Mouse (Mus musculus): ENCODE results near the gene Abcd3.

Abcd3 gene

GRCm38 (mm10) chr3:121739489-121740213, 75.5 kb downstream of the Abcd3 start:
- no peak for DNase-seq (ENCODE audit: low read depth, low spot score)

- no peak for DNase-seq (ENCODE audit: low read depth, low spot score)
These were observed 76.3 kb downstream of the Abcd3 start for GRCm38 (mm10) chr3:121738742-121739342.

GRCm38 (mm10) chr3:121737901-121738300, 77.2 kb downstream of the Abcd3 start:
- DNase-seq (ENCODE audit: low read depth, low spot score): no peak

GRCm38 (mm10) chr3:121737453-121737852, 77.6 kb downstream of the Abcd3 start:
- peak; percentile 70 for DNase-seq (ENCODE audit: low read depth, low spot score)

- DNase-seq (ENCODE audit: low read depth, low spot score): peak; percentile 85
These were observed 78.9 kb downstream of the Abcd3 start for GRCm38 (mm10) chr3:121736025-121736744.

GRCm38 (mm10) chr3:121735542-121735941, 79.6 kb downstream of the Abcd3 start:
- peak; percentile 73 for DNase-seq (ENCODE audit: low read depth, low spot score)

GRCm38 (mm10) chr3:121729678-121730077, 85.4 kb downstream of the Abcd3 start:
- DNase-seq (ENCODE audit: low read depth, low spot score): no peak

GRCm38 (mm10) chr3:121725651-121726050, 89.5 kb downstream of the Abcd3 start:
- DNase-seq (ENCODE audit: low read depth, low spot score): no peak

GRCm38 (mm10) chr3:121724553-121724952, 90.5 kb downstream of the Abcd3 start:
- DNase-seq (ENCODE audit: low read depth, low spot score): no peak

- no peak for DNase-seq (ENCODE audit: low read depth, low spot score)
These were observed 91.1 kb downstream of the Abcd3 start for GRCm38 (mm10) chr3:121723968-121724524.

- DNase-seq (ENCODE audit: low read depth, low spot score): peak; percentile 88
These were observed 91.9 kb downstream of the Abcd3 start, which contains the start of gene F3 for GRCm38 (mm10) chr3:121722971-121723844. TSS of gene F3 (plus strand) at chr3:121723537.

GRCm38 (mm10) chr3:121721691-121722070, 93.4 kb downstream of the Abcd3 start:
- no peak for DNase-seq (ENCODE audit: low read depth, low spot score)

GRCm38 (mm10) chr3:121720801-121721690, 94.1 kb downstream of the Abcd3 start:
- peak; percentile 54 for DNase-seq (ENCODE audit: low read depth, low spot score)

- no peak for DNase-seq (ENCODE audit: low read depth, low spot score)
These were observed 95.4 kb downstream of the Abcd3 start for GRCm38 (mm10) chr3:121719701-121720100.

- DNase-seq (ENCODE audit: low read depth, low spot score): no peak
These were observed 96.4 kb downstream of the Abcd3 start for GRCm38 (mm10) chr3:121718679-121719078.

- DNase-seq (ENCODE audit: low read depth, low spot score): no peak
These were observed 98.6 kb downstream of the Abcd3 start for GRCm38 (mm10) chr3:121716480-121716879.

- no peak for DNase-seq (ENCODE audit: low read depth, low spot score)
These were observed 99.2 kb downstream of the Abcd3 start for GRCm38 (mm10) chr3:121715741-121716459.

GRCm38 (mm10) chr3:121715336-121715735, 99.8 kb downstream of the Abcd3 start:
- DNase-seq (ENCODE audit: low read depth, low spot score): no peak

- no peak for DNase-seq (ENCODE audit: low read depth, low spot score)
These were observed 100.6 kb downstream of the Abcd3 start for GRCm38 (mm10) chr3:121714461-121714860.

- no peak for DNase-seq (ENCODE audit: low read depth, low spot score)
These were observed 101.3 kb downstream of the Abcd3 start for GRCm38 (mm10) chr3:121713816-121714215.

Data from R1 (cell line).